Mouse (Mus musculus) liver, embryonic 13.5 days (tissue): Measurements from ENCODE around the gene 3110082J24Rik. TPM values are rescaled to one million over a fixed set of nuclear protein-coding genes. Genes with fewer than 3 reads are reported as not detected.

Source experiments
- ATAC-seq: fragments of 200-750 bp; cut with Nextera tagmentation; 2 replicates; pipeline ENCODE4 v1.8.0; 2017; ENCODE audit warnings: low read depth, mild to moderate bottlenecking, moderate number of reproducible peaks, moderate library complexity
- DNase-seq: peaks from one replicate; pipeline ENCODE4 v3.0.0; 2022
- H3K27ac ChIP-seq: fragments of 300-500 bp; sonication (generic); 2 replicates; pipeline ENCODE4 v1.5.1; 2015; ENCODE audit warnings: moderate library complexity, mild to moderate bottlenecking, inconsistent platforms
- H3K27me3 ChIP-seq: fragments of 300-500 bp; sonication (generic); 2 replicates; pipeline ENCODE4 v1.6.1; 2015; ENCODE audit warnings: mild to moderate bottlenecking, inconsistent platforms
- H3K36me3 ChIP-seq: fragments of 300-500 bp; sonication (generic); 2 replicates; pipeline ENCODE4 v1.6.1; 2015; ENCODE audit warnings: mild to moderate bottlenecking, inconsistent platforms
- H3K4me1 ChIP-seq: fragments of 300-500 bp; sonication (generic); replicated peaks from 2 replicates; pipeline ENCODE4 v1.6.1; 2015; ENCODE audit warnings: inconsistent platforms
- H3K4me2 ChIP-seq: fragments of 300-500 bp; sonication (generic); 2 replicates; pipeline ENCODE4 v1.6.1; 2015; ENCODE audit warnings: inconsistent platforms, mild to moderate bottlenecking, moderate library complexity
- H3K4me3 ChIP-seq: fragments of 300-500 bp; sonication (generic); replicated peaks from 2 replicates; pipeline ENCODE4 v1.5.1; 2015; ENCODE audit warnings: mild to moderate bottlenecking, inconsistent platforms
- H3K9ac ChIP-seq: fragments of 300-500 bp; sonication (generic); 2 replicates; pipeline ENCODE4 v1.6.1; 2015; ENCODE audit warnings: mild to moderate bottlenecking, inconsistent platforms
- H3K9me3 ChIP-seq: fragments of 300-500 bp; sonication (generic); replicated peaks from 2 replicates; pipeline ENCODE4 v1.6.1; 2016; ENCODE audit warnings: inconsistent platforms
- WGBS: fragments of 180-500 bp; shearing (Covaris S2); methylation state at CpG from one replicate; pipeline ENCODE4 v1.1.7; 2015; ENCODE audit not compliant: insufficient replicate concordance; 5-methylcytosine and 5-hydroxymethylcytosine counted together
- polyA plus RNA-seq: library from polyadenylated mRNA; unstranded; fragments of >200 nt; fragmentation: Nextera tagmentation; extraction: Ambion mirVana; gene quantifications from 2 replicates; pipeline ENCODE4 v1.2.1, GENCODE M21; 2015

3110082J24Rik gene
- polyA plus RNA-seq, 1 experiment from 2014 or later: not detected

DNA sequence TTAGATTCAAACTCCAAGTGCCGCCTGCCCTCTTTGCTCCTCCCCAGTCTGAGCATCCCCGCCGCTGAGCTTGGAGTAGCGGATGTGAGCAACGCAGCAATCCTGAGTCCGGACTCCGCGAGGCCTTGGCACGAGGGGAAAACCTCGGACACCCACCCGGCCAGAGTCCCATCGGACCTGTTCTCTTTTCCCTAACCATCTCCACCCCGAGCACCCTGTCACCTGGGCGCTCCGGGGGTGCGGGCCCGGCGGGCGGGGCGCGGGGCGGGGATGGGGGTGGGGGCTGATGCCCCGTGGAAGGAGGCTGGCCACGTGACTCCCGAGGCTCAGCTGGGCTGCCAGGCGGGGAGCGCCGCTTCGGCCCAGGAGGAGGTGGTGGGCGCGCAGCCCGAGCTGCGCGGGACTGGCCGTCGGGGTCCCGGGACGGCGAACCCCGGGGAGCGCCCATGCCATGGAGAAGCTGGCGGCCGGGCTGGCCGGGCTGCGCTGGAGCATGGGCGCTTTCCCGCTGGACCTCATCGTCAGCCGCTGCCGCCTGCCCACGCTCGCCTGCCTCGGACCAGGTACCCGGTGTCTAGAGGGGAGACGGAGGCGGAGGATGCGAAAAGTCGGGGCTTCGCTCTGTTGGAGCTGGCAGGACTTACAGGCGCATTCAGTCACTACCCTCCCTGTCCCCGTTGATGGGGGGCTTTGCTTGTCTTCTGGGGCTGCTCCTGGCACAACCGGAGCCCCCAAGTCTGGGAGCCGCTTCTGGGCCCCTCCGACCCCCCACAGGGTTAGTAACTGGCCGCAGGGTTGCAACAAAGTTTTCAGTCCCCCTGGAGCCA, 832 bp downstream of the 3110082J24Rik start, which contains the start of gene Garem2:
TSS of gene Garem2 (plus strand) at position 321 of the 827 bp plus-strand sequence.
- H3K4me3 ChIP-seq: peak within 1 kb of the TSS; percentile 44
- H3K4me2 ChIP-seq: peak within 1 kb of the TSS; percentile 58
- peaks cover 7% of the 10 kb centered on the region for H3K4me1 ChIP-seq
- H3K27ac ChIP-seq: no peak within 1 kb of the TSS
- DNase-seq (no peak), ATAC-seq (no peak)
- H3K27me3 ChIP-seq: peaks cover 79% of the 10 kb centered on the region
- 2% methylated on average over 62 of the region's 65 CpGs for WGBS
- peaks cover 8% of the 10 kb centered on the region; the same call in 1 of the 2 replicates for H3K9me3 ChIP-seq
- no peak within 1 kb of the TSS for H3K9ac ChIP-seq
- H3K36me3 ChIP-seq: no peaks in the 10 kb centered on the region

DNA sequence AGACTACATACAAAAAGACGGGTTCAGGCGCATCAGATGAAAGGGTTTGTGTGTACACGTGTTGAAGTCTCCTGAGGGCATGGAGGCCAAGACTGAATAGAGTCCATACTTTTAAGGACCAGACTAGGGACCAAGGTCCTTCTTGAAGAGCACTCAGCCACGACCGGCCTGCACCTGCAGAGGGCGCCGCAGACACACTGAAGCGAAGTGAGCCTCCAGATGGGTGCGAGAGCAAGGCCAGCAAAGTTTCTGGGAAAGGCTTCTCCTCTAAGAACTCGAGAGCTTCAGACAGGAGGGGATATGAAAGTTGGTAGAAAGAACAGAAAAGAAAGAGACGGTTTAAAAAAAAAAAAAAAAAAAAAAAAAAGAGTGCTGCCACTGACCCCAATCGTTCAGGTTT, 1.5 kb downstream of the 3110082J24Rik start:
- DNase-seq: no peak
- no peaks in the 10 kb centered on the region for H3K36me3 ChIP-seq
- WGBS: 3% methylated on average over 12 of the region's 12 CpGs
- H3K27me3 ChIP-seq: peaks cover 72% of the 10 kb centered on the region
- no peak overlapping the region for H3K27ac ChIP-seq
- peaks cover 8% of the 10 kb centered on the region; the same call in 1 of the 2 replicates for H3K9me3 ChIP-seq
- no peak for ATAC-seq
- H3K4me1 ChIP-seq: peaks cover 7% of the 10 kb centered on the region
- no peak overlapping the region for H3K4me2 ChIP-seq
- H3K4me3 ChIP-seq: no peak overlapping the region
- H3K9ac ChIP-seq: no peak overlapping the region

DNA sequence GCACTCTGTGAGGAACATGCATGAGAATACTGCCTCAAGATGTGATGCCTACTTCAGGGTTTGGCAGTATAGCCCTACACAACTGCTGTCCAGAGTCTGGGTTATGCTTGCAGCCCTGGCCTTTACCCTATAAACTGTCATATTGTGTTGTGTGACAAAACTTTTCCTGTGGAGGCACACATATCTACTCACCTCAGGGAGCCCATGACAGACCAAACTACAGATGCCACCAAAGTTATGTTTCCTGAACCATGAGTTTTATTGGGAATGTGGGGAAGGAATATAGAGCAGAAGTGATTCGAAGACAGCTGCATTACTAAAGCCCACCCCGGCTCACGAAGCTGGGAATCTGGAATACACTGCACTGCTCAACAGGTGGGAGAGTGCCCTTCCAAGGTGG, 2.5 kb downstream of the 3110082J24Rik start:
- 66% methylated on average over 3 of the region's 3 CpGs for WGBS

DNA sequence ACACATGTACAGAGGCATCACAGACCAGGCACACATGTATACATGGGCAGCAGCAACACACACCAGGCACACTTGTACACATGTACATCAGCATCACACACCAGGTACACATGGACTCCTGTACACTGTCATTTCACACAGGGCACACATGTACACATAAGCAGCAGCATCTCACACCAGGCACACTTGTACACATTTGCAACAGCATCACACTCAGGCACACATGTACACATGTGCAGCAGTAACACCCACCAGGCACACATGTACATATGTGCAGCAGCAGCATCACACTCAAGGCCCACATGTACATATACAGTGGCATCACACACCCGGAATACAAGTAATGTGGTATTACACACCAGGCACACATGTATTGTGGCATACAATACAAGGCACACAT, 7.6 kb downstream of the 3110082J24Rik start:
- Histone ChIP-seq H3K9ac (no peak overlapping the region), H3K4me3 (no peak overlapping the region), H3K4me2 (no peak overlapping the region), H3K27ac (no peak overlapping the region), H3K9me3 (peaks cover 8% of the 10 kb centered on the region; the same call in 1 of the 2 replicates), H3K27me3 (peaks cover 11% of the 10 kb centered on the region), H3K4me1 (no peaks in the 10 kb centered on the region), H3K36me3 (no peaks in the 10 kb centered on the region)
- DNase-seq (no peak), ATAC-seq (no peak)
- 67% methylated on average over 1 of the region's 1 CpGs for WGBS

More for the DNA sequence above, 2.5 kb downstream of the 3110082J24Rik start:
- H3K4me3 ChIP-seq: no peak overlapping the region
- no peak overlapping the region for H3K27ac ChIP-seq
- peaks cover 7% of the 10 kb centered on the region for H3K4me1 ChIP-seq
- H3K27me3 ChIP-seq: peaks cover 62% of the 10 kb centered on the region
- no peak overlapping the region for H3K9ac ChIP-seq
- peaks cover 8% of the 10 kb centered on the region; the same call in 1 of the 2 replicates for H3K9me3 ChIP-seq
- DNase-seq (no peak), ATAC-seq (no peak)
- no peak overlapping the region for H3K4me2 ChIP-seq
- H3K36me3 ChIP-seq: no peaks in the 10 kb centered on the region

DNA sequence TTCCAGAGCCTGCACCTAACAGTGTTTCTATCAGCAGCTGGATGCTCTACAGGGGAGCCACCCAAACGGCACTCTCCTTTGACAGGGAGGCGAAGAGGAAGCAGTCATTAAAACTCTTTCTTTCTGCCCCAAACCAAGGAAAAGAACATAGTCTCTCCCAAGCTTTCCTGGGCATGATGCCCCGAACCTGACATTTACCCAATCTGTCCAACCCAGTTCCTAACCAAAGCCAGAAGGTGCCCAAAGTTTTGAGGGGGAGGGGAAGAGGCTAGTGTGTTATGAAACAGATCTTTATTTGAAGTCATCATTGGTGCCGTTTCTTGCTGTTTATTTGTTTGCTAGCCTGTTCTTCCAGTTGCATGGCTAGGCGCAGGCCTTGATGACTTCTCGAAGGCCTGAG, 10.2 kb downstream of the 3110082J24Rik start:
- no peaks in the 10 kb centered on the region for H3K36me3 ChIP-seq
- no peak for ATAC-seq
- H3K27ac ChIP-seq: no peak overlapping the region
- no peak overlapping the region for H3K4me3 ChIP-seq
- no peak overlapping the region for H3K9ac ChIP-seq
- H3K4me2 ChIP-seq: no peak overlapping the region
- 57% methylated on average over 6 of the region's 6 CpGs for WGBS
- no peaks in the 10 kb centered on the region for H3K4me1 ChIP-seq
- peaks cover 6% of the 10 kb centered on the region; the same call in 1 of the 2 replicates for H3K9me3 ChIP-seq
- DNase-seq: no peak
- no peaks in the 10 kb centered on the region for H3K27me3 ChIP-seq

DNA sequence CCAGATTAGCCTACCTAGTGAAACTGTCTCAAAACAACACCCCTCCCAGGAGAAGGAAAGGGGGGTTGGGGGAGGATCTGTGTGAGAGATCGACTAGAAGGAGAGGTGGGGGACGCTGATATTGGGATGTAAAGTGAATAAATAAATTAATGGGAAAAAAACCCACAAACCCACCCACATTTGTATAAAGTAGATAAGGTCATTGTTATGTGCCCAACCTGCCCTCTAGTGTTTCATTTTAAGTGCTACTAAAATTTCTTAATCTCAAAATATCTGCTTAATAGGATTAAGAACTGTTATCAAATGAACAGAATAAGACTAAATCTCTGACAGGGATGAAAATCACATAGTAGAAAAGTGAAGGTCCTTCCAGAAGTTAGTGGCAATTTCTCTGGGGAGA, 11.5 kb downstream of the 3110082J24Rik start:
- H3K9me3 ChIP-seq: no peaks in the 10 kb centered on the region
- 17% methylated on average over 2 of the region's 2 CpGs for WGBS
- DNase-seq: no peak
- H3K36me3 ChIP-seq: no peaks in the 10 kb centered on the region
- H3K4me2 ChIP-seq: no peak overlapping the region
- H3K27me3 ChIP-seq: no peaks in the 10 kb centered on the region
- no peak overlapping the region for H3K4me3 ChIP-seq
- no peak overlapping the region for H3K27ac ChIP-seq
- H3K4me1 ChIP-seq: no peaks in the 10 kb centered on the region
- no peak for ATAC-seq
- H3K9ac ChIP-seq: no peak overlapping the region

DNA sequence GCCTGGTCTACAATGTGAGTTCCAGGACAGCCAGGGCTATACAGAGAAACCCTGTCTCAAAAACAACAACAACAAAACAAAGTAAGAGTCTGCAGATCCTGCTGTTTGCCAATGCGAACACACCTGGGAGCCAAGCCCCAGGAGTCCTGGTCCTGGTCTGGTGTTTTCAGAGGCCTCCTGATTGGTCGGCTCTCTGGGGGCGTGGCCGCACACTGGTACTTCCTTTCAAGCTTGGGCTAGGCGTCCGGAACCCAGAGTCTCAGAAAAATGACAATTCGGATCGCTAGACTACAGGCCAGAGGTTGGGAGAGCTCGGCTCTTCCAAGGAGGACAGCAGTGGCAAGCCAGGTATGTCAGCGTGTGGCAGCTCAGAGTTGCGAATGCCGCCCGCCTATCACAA, 13.2 kb downstream of the 3110082J24Rik start:
- 49% methylated on average over 13 of the region's 13 CpGs for WGBS
- Histone ChIP-seq H3K27me3 (no peaks in the 10 kb centered on the region), H3K4me1 (no peaks in the 10 kb centered on the region), H3K9ac (no peak overlapping the region), H3K36me3 (no peaks in the 10 kb centered on the region), H3K27ac (no peak overlapping the region), H3K9me3 (no peaks in the 10 kb centered on the region), H3K4me2 (peak overlapping the region; percentile 37; the same call in 1 of the 2 replicates), H3K4me3 (no peak overlapping the region)
- ATAC-seq (no peak), DNase-seq (no peak)

DNA sequence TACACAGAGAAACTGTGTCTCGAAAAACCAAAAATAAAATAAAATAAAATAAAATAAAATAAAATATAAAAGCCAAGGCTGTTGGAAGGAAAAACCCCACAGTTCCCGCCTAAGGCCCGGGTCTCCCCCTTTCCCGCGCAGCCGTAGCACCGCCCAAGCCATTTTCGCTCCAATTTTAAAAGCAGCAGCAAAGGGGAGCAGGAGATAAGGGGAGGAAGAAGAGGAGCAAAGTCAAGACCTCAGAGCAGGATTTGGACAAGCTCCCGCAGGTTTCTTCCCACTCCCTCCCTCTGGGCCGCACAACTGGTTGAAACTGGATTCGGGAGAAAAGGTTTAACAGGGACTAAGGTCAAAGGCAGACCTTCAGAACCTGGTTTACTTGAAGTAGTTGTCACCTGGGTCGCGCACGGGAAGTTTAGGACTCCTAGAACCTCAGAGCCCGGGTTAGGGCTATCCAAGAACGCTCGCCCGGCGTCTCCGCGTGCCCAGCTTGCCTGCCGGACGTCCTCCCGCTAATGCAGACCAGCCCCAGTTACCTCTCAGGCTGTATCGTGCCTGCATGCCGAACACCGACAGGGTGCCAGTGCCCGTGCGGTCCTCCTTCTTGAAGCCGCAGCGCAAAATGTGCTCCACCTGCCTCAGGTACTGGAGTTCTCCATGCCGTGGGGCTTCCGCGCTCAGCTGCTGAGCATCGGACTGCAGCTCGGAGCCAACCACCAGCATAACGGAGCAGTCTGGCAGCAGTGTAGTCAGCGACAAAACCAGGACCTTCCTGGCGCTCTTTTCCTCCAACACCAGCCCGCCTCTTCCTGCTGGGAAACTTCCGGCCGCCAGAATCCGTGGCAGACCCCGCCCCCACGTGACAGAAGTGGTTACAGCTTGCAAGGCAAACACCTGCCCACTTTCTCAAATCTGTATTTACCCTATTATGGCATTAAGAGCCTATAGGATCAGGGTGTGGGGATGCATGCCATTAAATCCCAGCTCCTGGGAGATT, 32.8 kb downstream of the 3110082J24Rik start, which contains the start of gene Tyms:
TSS of gene Tyms (minus strand) at position 793 of the 997 bp plus-strand sequence.
- Histone ChIP-seq H3K4me2 (peak within 1 kb of the TSS; percentile 86), H3K36me3 (peaks cover 39% of the 10 kb centered on the region), H3K9me3 (no peaks in the 10 kb centered on the region), H3K9ac (peak within 1 kb of the TSS; percentile 95), H3K27ac (peak within 1 kb of the TSS; percentile 89), H3K4me1 (peaks cover 28% of the 10 kb centered on the region), H3K4me3 (peak within 1 kb of the TSS; percentile 93), H3K27me3 (no peaks in the 10 kb centered on the region)
- WGBS: under 1% methylated on average over 45 of the region's 45 CpGs
- ATAC-seq (peak; percentile 86), DNase-seq (peak; percentile 80)

DNA sequence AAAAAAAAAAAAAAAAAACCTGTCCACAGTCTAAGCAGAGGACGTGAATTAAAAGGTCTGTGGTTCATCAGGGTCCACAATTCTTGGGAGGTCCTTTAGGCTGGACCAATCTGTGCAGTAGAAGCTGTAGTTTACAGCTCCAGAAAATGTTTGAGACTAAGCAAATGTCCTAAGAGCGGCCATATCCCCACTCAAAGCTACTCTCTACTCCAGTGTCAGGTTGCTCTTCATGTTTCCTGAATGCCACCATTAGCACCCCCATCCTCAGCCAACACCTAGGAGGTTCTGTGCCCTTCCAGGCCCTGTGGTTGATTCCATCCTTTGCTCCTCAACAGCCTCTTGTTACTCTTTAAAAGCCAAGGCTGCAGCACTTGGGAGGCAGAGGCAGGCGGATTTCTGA, 33.5 kb downstream of the 3110082J24Rik start:
- Histone ChIP-seq H3K4me1 (peaks cover 28% of the 10 kb centered on the region), H3K9ac (peak overlapping the region; percentile 95), H3K4me2 (peak overlapping the region; percentile 86), H3K27ac (peak overlapping the region; percentile 89), H3K9me3 (no peaks in the 10 kb centered on the region), H3K27me3 (no peaks in the 10 kb centered on the region), H3K36me3 (peaks cover 47% of the 10 kb centered on the region), H3K4me3 (peak overlapping the region; percentile 93)
- ATAC-seq: no peak
- 17% methylated on average over 3 of the region's 3 CpGs for WGBS
- DNase-seq: no peak

DNA sequence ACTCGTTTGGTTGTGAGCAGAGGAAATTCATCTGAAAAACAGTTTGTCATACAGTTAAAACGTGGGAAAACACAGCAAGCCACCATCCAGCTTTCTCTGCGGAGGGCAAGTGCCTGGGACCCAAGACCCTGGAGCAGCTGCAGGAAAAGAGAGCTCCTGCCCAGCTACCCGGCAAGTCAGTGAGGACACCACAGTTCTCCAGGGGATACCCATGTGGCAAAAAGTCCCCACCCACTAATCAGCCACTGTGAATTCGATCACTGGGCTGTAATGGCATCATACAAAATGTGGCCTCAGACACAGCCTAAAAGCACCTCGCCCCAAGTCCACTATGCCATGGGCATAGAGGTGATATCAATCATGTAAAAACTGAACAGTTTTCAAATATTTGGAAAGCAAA, 34.2 kb downstream of the 3110082J24Rik start:
- peak overlapping the region; percentile 86 for H3K4me2 ChIP-seq
- H3K9me3 ChIP-seq: no peaks in the 10 kb centered on the region
- peaks cover 53% of the 10 kb centered on the region for H3K36me3 ChIP-seq
- H3K4me1 ChIP-seq: peaks cover 28% of the 10 kb centered on the region
- peak overlapping the region; percentile 89; the same call in 1 of the 2 replicates for H3K27ac ChIP-seq
- H3K27me3 ChIP-seq: no peaks in the 10 kb centered on the region
- no peak for ATAC-seq
- DNase-seq: no peak
- peak overlapping the region; percentile 93 for H3K4me3 ChIP-seq
- WGBS: 57% methylated on average over 6 of the region's 6 CpGs
- peak overlapping the region; percentile 95 for H3K9ac ChIP-seq

DNA sequence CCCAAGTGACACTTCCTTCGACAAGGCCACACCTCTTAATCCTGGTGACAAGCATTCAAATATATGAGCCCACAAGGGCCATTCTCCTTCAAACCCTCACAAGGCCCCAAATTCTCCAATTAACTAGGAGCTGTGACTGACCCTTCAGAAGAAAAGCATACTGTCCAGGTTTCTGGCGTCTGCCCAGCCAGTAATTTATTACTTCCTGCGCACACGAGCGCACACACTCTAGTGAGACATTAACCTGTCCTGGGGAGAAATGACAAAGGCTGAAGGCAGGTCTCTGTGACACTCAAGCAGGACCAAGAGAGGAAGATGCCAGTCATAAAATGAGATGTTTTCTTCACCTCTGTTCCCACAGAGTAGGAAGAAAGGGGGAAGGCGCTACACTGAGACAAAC, 38.2 kb downstream of the 3110082J24Rik start:
- H3K36me3 ChIP-seq: peaks cover 86% of the 10 kb centered on the region
- ATAC-seq: no peak
- H3K9ac ChIP-seq: no peak overlapping the region

More for the DNA sequence above, 38.2 kb downstream of the 3110082J24Rik start:
- peaks cover 21% of the 10 kb centered on the region for H3K4me1 ChIP-seq
- no peaks in the 10 kb centered on the region for H3K9me3 ChIP-seq
- DNase-seq: no peak
- H3K4me2 ChIP-seq: no peak overlapping the region
- no peak overlapping the region for H3K4me3 ChIP-seq
- WGBS: 80% methylated on average over 6 of the region's 6 CpGs
- H3K27me3 ChIP-seq: no peaks in the 10 kb centered on the region
- no peak overlapping the region for H3K27ac ChIP-seq
